In the genomic region with DNA sequence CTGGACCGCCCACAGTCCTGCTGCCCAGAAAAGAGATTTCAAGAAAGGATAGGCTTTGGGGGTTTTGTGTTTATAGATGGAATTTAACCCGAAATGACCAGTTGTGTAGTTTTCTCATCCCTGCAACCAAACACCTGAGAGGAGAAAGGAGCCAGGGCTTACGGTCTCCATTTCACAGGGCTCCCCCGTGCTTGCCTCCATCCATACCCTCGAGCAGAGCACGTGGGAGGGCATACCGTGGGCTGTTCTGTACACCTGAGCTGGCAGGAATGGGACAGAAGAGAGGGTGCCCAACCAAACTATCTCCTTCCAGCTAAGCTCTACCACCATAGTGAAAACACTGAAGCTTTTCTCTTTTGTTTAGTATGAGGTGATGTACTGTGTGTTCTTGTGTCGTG, we compare ENCODE assay signal across 19 mouse cellular contexts. TPM values are rescaled to one million over a fixed set of nuclear protein-coding genes. Genes with fewer than 3 reads are reported as not detected.
DNase-seq lines count a peak whose midpoint lies in the region; ATAC-seq and TF ChIP-seq lines count a peak whose summit lies in the region.
"Had no signal": no experiment of that assay in that cellular context is flagged by ENCODE, and none has a peak within 500 bp of the region (broad histone marks: within the 10 kb centered on the region; RNA-seq: fewer than 3 reads in every experiment).

No protein-coding gene starts in this region.

- no peak for TF ChIP-seq EP300 in CH12.LX (IDR thresholded peaks at IDR 0.05; ENCODE audit: low read length)

- peaks cover 12% of the 10 kb centered on the region; the same call in 1 of the 2 replicates for H3K79me2 ChIP-seq in CH12.LX (replicated peaks; ENCODE audit: control insufficient read depth, extremely low read depth, insufficient read depth, poor library complexity, severe bottlenecking)

- in situ Hi-C loops in CH12.LX (cut with MboI; ENCODE audit: low pct_ligation_motif_present, low pct_unique_long_range_greater_than_20kb, low sequenced_read_pairs): no loop called here

- H3K4me3 ChIP-seq in intestine, embryonic 15.5 days (replicated peaks): no peak overlapping the region
- no peak overlapping the region for H3K4me3 ChIP-seq in intestine, embryonic 16.5 days (ENCODE audit: low read length)
- H3K4me3 ChIP-seq in layer of hippocampus, adult 2 months: no peak overlapping the region
- peak overlapping the region in 2 of 3 experiments; percentile 8 to 30 for H3K4me3 ChIP-seq in CH12.LX (replicated peaks in 1 of 3; ENCODE audit: low read depth in 2 of 3, low read length in 2 of 3, poor library complexity in 1 of 3)
- H3K4me3 ChIP-seq in brown adipose tissue, adult 24 weeks (ENCODE audit: insufficient read depth, low read depth, low read length): no peak overlapping the region
- H3K4me3 ChIP-seq: embryonic facial prominence, embryonic 13.5 days; forebrain, embryonic 13.5 days; heart, embryonic 13.5 days; hindbrain, embryonic 15.5 days had no signal

- no peak for TF ChIP-seq RAD21 in CH12.LX (IDR thresholded peaks at IDR 0.05; ENCODE audit: low read depth, low read length)

- no peak for DNase-seq in layer of hippocampus, adult 2 months (ENCODE audit: low spot score in 2 of 2)
- no peak for DNase-seq in layer of hippocampus, postnatal 25 days (ENCODE audit: extremely low spot score in 1 of 2, low spot score in 1 of 2)
- DNase-seq in CH12.LX (ENCODE audit: extremely low read depth): no peak
- no peak for DNase-seq in ovary, postnatal 14 days (ENCODE audit: low spot score)
- DNase-seq: adrenal gland, adult 2 months; adrenal gland, postnatal 25 days; cerebellum, adult 11 months; cerebellum, adult 8-10 months; cerebellum, postnatal 14 days; forebrain, postnatal 0 days; gastrocnemius, postnatal 25 days; heart, postnatal 36 days had no signal

- H3K27me3 ChIP-seq in intestine, embryonic 15.5 days (replicated peaks): no peaks in the 10 kb centered on the region
- no peaks in the 10 kb centered on the region for H3K27me3 ChIP-seq in intestine, embryonic 16.5 days (replicated peaks; ENCODE audit: control insufficient read depth, insufficient read depth, low read length)
- no peaks in the 10 kb centered on the region for H3K27me3 ChIP-seq in CH12.LX (replicated peaks)
- H3K27me3 ChIP-seq: embryonic facial prominence, embryonic 13.5 days; forebrain, embryonic 13.5 days; heart, embryonic 13.5 days; hindbrain, embryonic 15.5 days had no signal

- 0 out of 2 replicates have a peak overlapping the region, but pooled peaks have one; percentile 3 for H3K27ac ChIP-seq in intestine, embryonic 15.5 days
- no peak overlapping the region for H3K27ac ChIP-seq in intestine, embryonic 16.5 days (ENCODE audit: low read length)
- peak overlapping the region; percentile 70; the same call in 1 of the 2 replicates for H3K27ac ChIP-seq in layer of hippocampus, adult 2 months
- H3K27ac ChIP-seq in CH12.LX (ENCODE audit: insufficient read depth, low read depth): peak overlapping the region; percentile 75
- H3K27ac ChIP-seq in brown adipose tissue, adult 24 weeks (replicated peaks; ENCODE audit: low read depth, low read length): peak overlapping the region; percentile 29; the same call in 1 of the 2 replicates
- H3K27ac ChIP-seq: embryonic facial prominence, embryonic 13.5 days; forebrain, embryonic 13.5 days; hindbrain, embryonic 15.5 days had no signal

- no peak for TF ChIP-seq CTCF in layer of hippocampus, adult 2 months (conservative IDR thresholded peaks at IDR 0.05)
- no peak for TF ChIP-seq CTCF in CH12.LX (conservative IDR thresholded peaks at IDR 0.05 in 1 of 2, IDR thresholded peaks at IDR 0.05 in 1 of 2; ENCODE audit: low read depth in 2 of 2, low read length in 2 of 2)

- dilution Hi-C loops in CH12.LX (cut with MboI; ENCODE audit: extremely low pct_ligation_motif_present, extremely low pct_unique_long_range_greater_than_20kb, low sequenced_read_pairs): no loop called here

- TF ChIP-seq POLR2A in CH12.LX (IDR thresholded peaks at IDR 0.05; ENCODE audit: low read depth, low read length): no peak

- no peak overlapping the region for H3K9ac ChIP-seq in intestine, embryonic 15.5 days
- H3K9ac ChIP-seq in intestine, embryonic 16.5 days (ENCODE audit: low read depth, low read length): no peak overlapping the region
- peak overlapping the region; percentile 25; the same call in 1 of the 2 replicates for H3K9ac ChIP-seq in CH12.LX (ENCODE audit: insufficient read depth, low read depth)
- H3K9ac ChIP-seq: embryonic facial prominence, embryonic 13.5 days; forebrain, embryonic 13.5 days; forebrain, postnatal 0 days; heart, embryonic 13.5 days; hindbrain, embryonic 15.5 days had no signal

- no peak for ATAC-seq in intestine, embryonic 15.5 days
- no peak for ATAC-seq in intestine, embryonic 16.5 days
- ATAC-seq: forebrain, embryonic 13.5 days; forebrain, postnatal 0 days had no signal

- H3K4me1 ChIP-seq in intestine, embryonic 15.5 days (replicated peaks): peaks cover 32% of the 10 kb centered on the region
- peaks cover 44% of the 10 kb centered on the region for H3K4me1 ChIP-seq in intestine, embryonic 16.5 days (ENCODE audit: control insufficient read depth, insufficient read depth, low read length)
- H3K4me1 ChIP-seq in CH12.LX (ENCODE audit: control insufficient read depth in 1 of 2, insufficient read depth in 2 of 2): peaks cover 16 to 73% of the 10 kb centered on the region in 2 experiments
- H3K4me1 ChIP-seq in brown adipose tissue, adult 24 weeks (ENCODE audit: control insufficient read depth, insufficient read depth, insufficient read length, low read length): peaks cover 22% of the 10 kb centered on the region
- H3K4me1 ChIP-seq: forebrain, embryonic 13.5 days had no signal

- no peaks in the 10 kb centered on the region; the same call in 1 of the 2 replicates for H3K36me3 ChIP-seq in intestine, embryonic 15.5 days
- H3K36me3 ChIP-seq in intestine, embryonic 16.5 days (ENCODE audit: control insufficient read depth, insufficient read depth, low read length): peaks cover 12% of the 10 kb centered on the region
- peaks cover 14 to 35% of the 10 kb centered on the region in 2 experiments for H3K36me3 ChIP-seq in CH12.LX (replicated peaks in 1 of 2; ENCODE audit: control insufficient read depth in 1 of 2, insufficient read depth in 1 of 2, low read length in 1 of 2)

- H3K4me2 ChIP-seq in intestine, embryonic 15.5 days (replicated peaks): no peak overlapping the region
- no peak overlapping the region for H3K4me2 ChIP-seq in intestine, embryonic 16.5 days (ENCODE audit: low read depth, low read length)
- peak overlapping the region; percentile 78; the same call in 1 of the 2 replicates for H3K4me2 ChIP-seq in CH12.LX (ENCODE audit: insufficient read depth, low read depth, poor library complexity, severe bottlenecking)
- H3K4me2 ChIP-seq: embryonic facial prominence, embryonic 13.5 days; forebrain, embryonic 13.5 days; heart, embryonic 13.5 days; hindbrain, embryonic 15.5 days had no signal

- H3K9me3 ChIP-seq in intestine, embryonic 15.5 days: no peaks in the 10 kb centered on the region
- no peaks in the 10 kb centered on the region for H3K9me3 ChIP-seq in intestine, embryonic 16.5 days (ENCODE audit: control insufficient read depth, low read length)
- peaks cover 3% of the 10 kb centered on the region for H3K9me3 ChIP-seq in CH12.LX (replicated peaks; ENCODE audit: low read length)
- H3K9me3 ChIP-seq: embryonic facial prominence, embryonic 13.5 days; forebrain, embryonic 13.5 days; heart, embryonic 13.5 days; hindbrain, embryonic 15.5 days had no signal

- WGBS in intestine, embryonic 15.5 days: 75% methylated on average over 8 of the region's 8 CpGs
- WGBS in intestine, embryonic 16.5 days: 83% methylated on average over 8 of the region's 8 CpGs

RNA-seq across cellular contexts. Expression of a gene that starts 15.6 kb away (rescaled TPM):
- polyA plus RNA-seq in intestine, embryonic 15.5 days (2015; fragmentation: Nextera tagmentation; extraction: Ambion mirVana): 2.1 and 2.4 TPM in 2 replicates
- polyA plus RNA-seq in intestine, embryonic 16.5 days (2015; fragmentation: Nextera tagmentation; extraction: Ambion mirVana): 2.1 TPM in 2 replicates
- 1 to 10 TPM; 2.7 to 5.5 TPM for total RNA-seq in layer of hippocampus, adult 2 months (2021)
- 1 to 10 TPM; 1.6 to 1.7 TPM for total RNA-seq in layer of hippocampus, postnatal 25 days (2021)
- total RNA-seq in CH12.LX (2012; rRNA removed): 0.38 TPM in 1 of 2 replicates, not detected in the other
- not detected in 2 replicates for total RNA-seq in CH12.LX (2014; rRNA removed)
- polyA plus RNA-seq in CH12.LX (2012; ENCODE audit: insufficient read length, low read depth): 0.50 TPM in 1 of 2 replicates, not detected in the other
- 2.0 and 2.1 TPM in 2 replicates for polyA plus RNA-seq in brown adipose tissue, adult 24 weeks (2012; ENCODE audit: insufficient read depth, insufficient read length, missing spikeins)

RNA-seq across cellular contexts. Expression of a gene that starts 19.2 kb away (rescaled TPM):
- 42.4 and 45.5 TPM in 2 replicates for polyA plus RNA-seq in intestine, embryonic 15.5 days (2015; fragmentation: Nextera tagmentation; extraction: Ambion mirVana)
- polyA plus RNA-seq in intestine, embryonic 16.5 days (2015; fragmentation: Nextera tagmentation; extraction: Ambion mirVana): 34.5 and 37.5 TPM in 2 replicates
- 10 to 100 TPM; 70.6 to 82.7 TPM for total RNA-seq in layer of hippocampus, adult 2 months (2021)
- 10 to 100 TPM; 69.7 to 82.2 TPM for total RNA-seq in layer of hippocampus, postnatal 25 days (2021)
- total RNA-seq in CH12.LX (2012; rRNA removed) (27.1 and 27.6 TPM in 2 replicates), CH12.LX (2014; rRNA removed) (21.0 and 22.6 TPM in 2 replicates)
- polyA plus RNA-seq in CH12.LX (2012; ENCODE audit: insufficient read length, low read depth): 59.8 and 69.5 TPM in 2 replicates
- 39.5 and 49.0 TPM in 2 replicates for polyA plus RNA-seq in brown adipose tissue, adult 24 weeks (2012; ENCODE audit: insufficient read depth, insufficient read length, missing spikeins)

RNA-seq across cellular contexts. Expression of a gene that starts 20.3 kb away (rescaled TPM):
- polyA plus RNA-seq in intestine, embryonic 15.5 days (2015; fragmentation: Nextera tagmentation; extraction: Ambion mirVana): 0.11 and 0.20 TPM in 2 replicates
- polyA plus RNA-seq in intestine, embryonic 16.5 days (2015; fragmentation: Nextera tagmentation; extraction: Ambion mirVana): 0.17 and 0.28 TPM in 2 replicates
- 1 to 10 TPM; 6.3 to 6.9 TPM for total RNA-seq in layer of hippocampus, adult 2 months (2021)
- total RNA-seq in layer of hippocampus, postnatal 25 days (2021): 10 to 100 TPM in 1 of 2 experiments, 1 to 10 TPM in 1; 6.0 to 10.8 TPM
- not detected in 2 replicates for total RNA-seq in CH12.LX (2012; rRNA removed)
- total RNA-seq in CH12.LX (2014; rRNA removed): not detected in 2 replicates
- 0.11 and 0.44 TPM in 2 replicates for polyA plus RNA-seq in CH12.LX (2012; ENCODE audit: insufficient read length, low read depth)
- polyA plus RNA-seq in brown adipose tissue, adult 24 weeks (2012; ENCODE audit: insufficient read depth, insufficient read length, missing spikeins): 0.71 and 1.5 TPM in 2 replicates

RNA-seq across cellular contexts. Expression of a gene that starts 58.8 kb away (rescaled TPM):
- polyA plus RNA-seq in intestine, embryonic 15.5 days (2015; fragmentation: Nextera tagmentation; extraction: Ambion mirVana): 214 and 219 TPM in 2 replicates
- 259 and 260 TPM in 2 replicates for polyA plus RNA-seq in intestine, embryonic 16.5 days (2015; fragmentation: Nextera tagmentation; extraction: Ambion mirVana)
- under 1 TPM; 0.59 to 0.66 TPM for total RNA-seq in layer of hippocampus, adult 2 months (2021)
- total RNA-seq in layer of hippocampus, postnatal 25 days (2021): 1 to 10 TPM in 1 of 2 experiments, under 1 TPM in 1; 0.45 to 1.3 TPM
- total RNA-seq in CH12.LX (2012; rRNA removed) (not detected in 2 replicates), CH12.LX (2014; rRNA removed) (not detected in 2 replicates)
- polyA plus RNA-seq in CH12.LX (2012; ENCODE audit: insufficient read length, low read depth): not detected in 2 replicates
- 0.75 TPM in 2 replicates for polyA plus RNA-seq in brown adipose tissue, adult 24 weeks (2012; ENCODE audit: insufficient read depth, insufficient read length, missing spikeins)

Comparison
In these comparisons a context has a peak if more than half of its experiments do, and no peak if none do; other contexts are left out.
1. H3K4me3 ChIP-seq: peak in CH12.LX (2 of 3); none in intestine, embryonic 15.5 days (single experiment), intestine, embryonic 16.5 days (single experiment), layer of hippocampus, adult 2 months (single experiment) and brown adipose tissue, adult 24 weeks (single experiment).